Mouse (Mus musculus): ENCODE data around the gene Otop2.

GRCm38 (mm10) chr11:115381276-115381675 is 74.3 kb downstream of the Otop2 start:
- TF ChIP-seq CTCF (conservative IDR thresholded peaks at IDR 0.05 in 1 of 2, IDR thresholded peaks at IDR 0.05 in 1 of 2; ENCODE audit: low read depth in 2 of 2, low read length in 2 of 2) (no peak), NELFE (IDR thresholded peaks at IDR 0.05; ENCODE audit: low read depth, low read length) (no peak), ETS1 (conservative IDR thresholded peaks at IDR 0.05; ENCODE audit: low read depth, low read length) (no peak), SIN3A (IDR thresholded peaks at IDR 0.05; ENCODE audit: low read length) (no peak), USF2 (conservative IDR thresholded peaks at IDR 0.05; ENCODE audit: low read depth, low read length) (no peak)

Measured in CH12.LX (cell line).